Mouse (Mus musculus) forebrain, embryonic 13.5 days (tissue): ENCODE measurements around the gene Hibadh. TPM values are rescaled to one million over a fixed set of nuclear protein-coding genes. Genes with fewer than 3 reads are reported as not detected.
"Not testable (repeated sequence)": the region's sequence is repeated elsewhere in the genome, so short reads cannot be mapped to it uniquely, and the experiment has no call there.

Experiments used
- ATAC-seq: fragments of 200-750 bp; cut with Nextera tagmentation; 2 replicates; pipeline ENCODE4 v1.8.0; 2017
- H3K27ac ChIP-seq: fragments of 300-500 bp; sonication (generic); 2 replicates; pipeline ENCODE4 v1.5.1; 2015; ENCODE audit warnings: inconsistent platforms, mild to moderate bottlenecking, moderate library complexity
- H3K27me3 ChIP-seq: fragments of 300-500 bp; sonication (generic); 2 replicates; pipeline ENCODE4 v1.6.1; 2015; ENCODE audit warnings: mild to moderate bottlenecking, inconsistent platforms
- H3K36me3 ChIP-seq: fragments of 300-500 bp; sonication (generic); 2 replicates; pipeline ENCODE4 v1.6.1; 2015; ENCODE audit warnings: mild to moderate bottlenecking, inconsistent platforms; ENCODE audit not compliant: poor library complexity, severe bottlenecking
- H3K4me1 ChIP-seq: fragments of 300-500 bp; sonication (generic); 2 replicates; pipeline ENCODE4 v1.6.1; 2015; ENCODE audit warnings: inconsistent platforms
- H3K4me2 ChIP-seq: fragments of 300-500 bp; sonication (generic); 2 replicates; pipeline ENCODE4 v1.6.1; 2015; ENCODE audit warnings: inconsistent platforms, mild to moderate bottlenecking, moderate library complexity
- H3K4me3 ChIP-seq: fragments of 300-500 bp; sonication (generic); 2 replicates; pipeline ENCODE4 v1.5.1; 2015; ENCODE audit warnings: mild to moderate bottlenecking, inconsistent platforms
- H3K9ac ChIP-seq: fragments of 300-500 bp; sonication (generic); 2 replicates; pipeline ENCODE4 v1.6.1; 2015; ENCODE audit warnings: mild to moderate bottlenecking, inconsistent platforms
- H3K9me3 ChIP-seq: fragments of 300-500 bp; sonication (generic); replicated peaks from 2 replicates; pipeline ENCODE4 v1.6.1; 2016; ENCODE audit warnings: inconsistent platforms
- WGBS: fragments of 180-500 bp; shearing (Covaris S2); methylation state at CpG from one replicate; pipeline ENCODE4 v1.1.7; 2015; 5-methylcytosine and 5-hydroxymethylcytosine counted together
- polyA plus RNA-seq: library from polyadenylated mRNA; unstranded; fragments of >200 nt; fragmentation: Nextera tagmentation; extraction: Ambion mirVana; gene quantifications from 2 replicates; pipeline ENCODE4 v1.2.1, GENCODE M21; 2015

Gene Hibadh
- 52.4 and 54.7 TPM in 2 replicates for polyA plus RNA-seq

DNA sequence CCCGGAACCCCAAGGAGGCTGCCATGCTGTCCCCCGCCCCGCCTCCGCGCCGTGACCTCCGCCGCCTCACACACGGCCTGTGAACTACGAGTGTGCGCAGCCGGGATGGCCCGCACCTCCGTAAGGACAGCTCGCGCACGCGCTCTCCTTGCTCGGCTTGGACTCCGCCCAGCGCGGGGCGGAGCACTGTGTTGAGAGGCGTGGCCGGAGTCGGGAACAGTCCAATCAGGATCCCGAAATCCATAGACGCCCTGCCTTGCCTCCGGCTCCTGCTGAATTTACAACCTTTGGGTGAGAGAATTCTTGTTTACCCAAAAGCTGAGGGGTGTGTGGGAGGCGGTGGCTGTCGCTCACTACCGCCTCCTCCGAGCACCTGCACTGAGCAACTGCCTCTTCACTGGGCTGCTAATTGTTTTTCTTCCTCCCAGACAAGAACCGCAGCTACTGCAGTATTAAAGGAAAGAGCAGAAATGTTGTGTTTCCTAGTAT is at the start of gene Hibadh:
Gene Hibadh (minus strand): TSS at position 166 of the 489 bp plus-strand sequence.
- peak; percentile 100 for ATAC-seq
- Histone ChIP-seq H3K4me3 (peak within 1 kb of the TSS; percentile 80), H3K9ac (peak within 1 kb of the TSS; percentile 88), H3K27ac (peak within 1 kb of the TSS; percentile 17; the same call in 1 of the 2 replicates), H3K9me3 (no peaks in the 10 kb centered on the region), H3K36me3 (no peaks in the 10 kb centered on the region), H3K4me1 (peaks cover 11% of the 10 kb centered on the region), H3K27me3 (no peaks in the 10 kb centered on the region), H3K4me2 (peak within 1 kb of the TSS; percentile 74)
- 1% methylated on average over 34 of the region's 34 CpGs for WGBS

DNA sequence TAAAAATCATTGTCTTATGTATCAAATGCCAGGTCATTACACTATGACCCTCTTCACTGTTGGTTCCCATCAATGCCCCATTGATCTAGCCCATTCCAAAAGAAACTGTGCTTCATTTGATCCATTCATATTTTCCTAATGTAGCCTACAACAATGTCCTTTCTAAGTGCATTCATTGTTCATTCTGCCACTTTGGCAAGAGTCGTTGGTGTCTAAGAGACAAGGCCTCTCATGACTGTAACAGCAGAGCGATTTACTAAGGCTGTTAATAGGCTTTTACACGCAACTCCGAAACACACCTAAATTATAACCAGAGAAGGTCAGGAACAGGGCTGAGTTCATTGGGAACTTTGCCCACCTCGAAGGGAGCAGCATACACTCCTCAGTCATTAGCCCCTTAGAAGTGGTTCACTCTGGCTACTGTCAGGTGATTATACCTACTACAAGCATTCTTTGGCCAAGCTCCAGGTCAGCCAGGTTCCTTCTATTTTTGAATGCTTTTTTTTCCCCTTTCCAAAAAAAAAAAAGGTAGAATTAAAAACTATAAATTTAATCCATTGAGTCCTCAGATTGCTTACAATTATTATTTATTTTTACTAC is 46.8 kb upstream of the Hibadh start:
- 54% methylated on average over 5 of the region's 5 CpGs for WGBS
- H3K4me1 ChIP-seq: peaks cover 5% of the 10 kb centered on the region; the same call in 1 of the 2 replicates
- no peak overlapping the region for H3K27ac ChIP-seq
- no peaks in the 10 kb centered on the region for H3K27me3 ChIP-seq
- H3K4me2 ChIP-seq: no peak overlapping the region
- H3K4me3 ChIP-seq: no peak overlapping the region
- no peak for ATAC-seq
- no peaks in the 10 kb centered on the region for H3K36me3 ChIP-seq
- no peaks in the 10 kb centered on the region for H3K9me3 ChIP-seq
- no peak overlapping the region for H3K9ac ChIP-seq

DNA sequence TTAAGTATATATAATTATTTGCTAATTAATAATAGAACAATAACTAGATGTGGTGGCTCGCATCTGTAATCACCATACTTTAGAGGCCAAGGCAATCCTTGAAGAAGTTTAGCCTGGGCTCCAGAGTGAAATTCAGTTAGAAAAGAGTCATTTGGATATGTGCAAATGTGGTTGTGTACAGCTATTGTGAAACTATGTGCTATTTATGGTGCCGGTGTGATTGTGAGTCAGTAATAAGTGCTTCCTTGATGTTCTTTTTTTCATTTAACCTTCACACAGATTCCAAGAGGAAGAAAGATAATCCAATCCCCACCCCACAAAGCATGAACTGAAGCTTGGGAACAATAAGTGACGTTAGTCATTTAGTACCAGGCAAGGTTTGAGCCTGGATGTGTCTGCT is 42.4 kb upstream of the Hibadh start:
- H3K27ac ChIP-seq: no peak overlapping the region
- H3K4me1 ChIP-seq: peaks cover 5% of the 10 kb centered on the region; the same call in 1 of the 2 replicates
- H3K27me3 ChIP-seq: 0 out of 2 replicates have a peak, but pooled peaks cover 2% of the 10 kb centered on the region
- H3K4me3 ChIP-seq: no peak overlapping the region
- no peaks in the 10 kb centered on the region for H3K36me3 ChIP-seq
- 84% methylated on average over 3 of the region's 3 CpGs for WGBS
- no peak overlapping the region for H3K9ac ChIP-seq
- no peak overlapping the region for H3K4me2 ChIP-seq
- H3K9me3 ChIP-seq: no peaks in the 10 kb centered on the region
- no peak for ATAC-seq

DNA sequence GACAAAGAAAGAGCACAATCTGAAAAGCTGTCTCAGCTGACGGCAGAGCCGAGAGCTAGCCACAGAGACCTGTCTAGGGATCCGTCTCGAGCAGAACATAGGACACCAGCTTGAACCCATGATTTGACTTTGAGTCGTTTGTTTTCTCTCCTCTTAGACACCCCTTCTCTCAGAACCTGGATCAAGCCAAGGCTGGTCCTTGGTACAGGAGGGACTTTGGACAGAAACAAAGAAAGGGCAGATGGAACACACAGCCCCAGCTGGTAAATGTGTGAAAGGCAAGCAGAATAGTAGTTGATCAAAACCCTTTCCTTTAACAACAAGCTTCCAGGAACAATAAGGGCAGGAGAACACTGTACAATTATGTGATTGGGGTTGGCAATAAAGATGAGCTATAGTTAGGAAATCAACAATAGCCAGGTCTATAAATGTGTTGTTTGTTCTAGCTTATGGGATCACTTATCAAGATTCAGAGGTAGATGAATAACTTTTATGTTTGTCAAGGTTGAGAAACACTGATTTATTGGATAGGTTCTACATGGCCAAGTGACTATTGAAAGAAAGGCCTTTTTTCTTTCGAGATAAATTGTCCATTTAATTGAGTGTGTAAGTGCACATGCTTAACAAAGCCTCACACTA is 41.8 kb upstream of the Hibadh start:
- no peaks in the 10 kb centered on the region for H3K36me3 ChIP-seq
- H3K4me3 ChIP-seq: no peak overlapping the region
- no peak overlapping the region for H3K9ac ChIP-seq
- ATAC-seq: no peak
- H3K27ac ChIP-seq: no peak overlapping the region
- no peak overlapping the region for H3K4me2 ChIP-seq
- H3K27me3 ChIP-seq: 0 out of 2 replicates have a peak, but pooled peaks cover 2% of the 10 kb centered on the region
- WGBS: 77% methylated on average over 6 of the region's 6 CpGs
- peaks cover 5% of the 10 kb centered on the region; the same call in 1 of the 2 replicates for H3K4me1 ChIP-seq
- no peaks in the 10 kb centered on the region for H3K9me3 ChIP-seq

DNA sequence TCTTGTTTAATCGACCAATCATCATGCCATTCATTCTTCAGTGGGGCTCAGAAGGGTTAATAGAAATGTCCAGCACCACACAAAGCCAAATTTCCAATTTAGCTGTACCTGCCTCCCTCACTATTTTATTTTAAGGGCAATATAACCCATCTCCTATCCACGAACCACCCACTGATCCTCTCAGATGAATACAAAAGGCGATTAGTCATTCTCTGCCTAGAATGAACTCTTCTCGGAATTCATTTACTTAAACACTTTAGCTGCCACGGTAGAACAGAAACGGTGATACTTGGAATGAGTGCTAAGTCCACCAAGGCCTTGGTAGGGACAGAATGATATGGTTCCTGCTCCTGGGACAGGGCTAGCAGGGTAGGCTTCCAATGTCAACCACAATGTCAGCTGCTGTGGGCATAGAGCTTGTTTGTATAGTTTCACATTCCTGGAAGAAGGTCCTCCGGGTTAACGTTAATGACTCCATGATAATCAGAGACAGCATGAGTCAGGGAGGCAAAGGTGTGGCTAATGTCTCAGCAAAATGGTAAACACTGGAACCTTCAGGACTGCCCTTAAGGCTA is 40.4 kb upstream of the Hibadh start:
- no peak for ATAC-seq
- H3K4me1 ChIP-seq: peaks cover 5% of the 10 kb centered on the region; the same call in 1 of the 2 replicates
- no peak overlapping the region for H3K4me2 ChIP-seq
- H3K4me3 ChIP-seq: no peak overlapping the region
- H3K27me3 ChIP-seq: 0 out of 2 replicates have a peak, but pooled peaks cover 2% of the 10 kb centered on the region
- no peak overlapping the region for H3K9ac ChIP-seq
- H3K36me3 ChIP-seq: no peaks in the 10 kb centered on the region
- WGBS: 62% methylated on average over 8 of the region's 8 CpGs
- no peak overlapping the region for H3K27ac ChIP-seq
- no peaks in the 10 kb centered on the region for H3K9me3 ChIP-seq

DNA sequence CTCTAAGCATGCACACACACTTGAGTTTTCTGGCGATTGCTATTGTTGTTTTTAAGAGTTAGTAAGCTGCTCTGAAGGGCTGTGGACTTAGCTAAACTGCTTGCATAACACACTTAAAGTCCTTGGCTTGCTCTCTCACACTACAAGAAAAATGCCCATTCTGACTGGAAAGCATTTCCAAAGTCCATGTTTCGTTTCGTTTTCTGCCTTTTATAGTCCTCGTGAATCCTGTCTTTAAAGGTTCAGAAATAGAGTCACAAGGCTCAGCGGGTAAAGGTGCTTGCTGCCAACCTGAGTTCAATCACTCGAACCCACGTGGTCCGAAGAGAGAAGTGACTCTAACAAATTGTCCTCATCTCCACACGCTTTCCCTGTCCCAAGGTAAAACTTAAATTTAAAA is 39.4 kb upstream of the Hibadh start:
- WGBS: 86% methylated on average over 9 of the region's 9 CpGs
- ATAC-seq: no peak
- Histone ChIP-seq H3K9ac (no peak overlapping the region), H3K27ac (no peak overlapping the region), H3K27me3 (0 out of 2 replicates have a peak, but pooled peaks cover 2% of the 10 kb centered on the region), H3K4me3 (no peak overlapping the region), H3K9me3 (no peaks in the 10 kb centered on the region), H3K36me3 (no peaks in the 10 kb centered on the region), H3K4me2 (no peak overlapping the region), H3K4me1 (peaks cover 6% of the 10 kb centered on the region)

DNA sequence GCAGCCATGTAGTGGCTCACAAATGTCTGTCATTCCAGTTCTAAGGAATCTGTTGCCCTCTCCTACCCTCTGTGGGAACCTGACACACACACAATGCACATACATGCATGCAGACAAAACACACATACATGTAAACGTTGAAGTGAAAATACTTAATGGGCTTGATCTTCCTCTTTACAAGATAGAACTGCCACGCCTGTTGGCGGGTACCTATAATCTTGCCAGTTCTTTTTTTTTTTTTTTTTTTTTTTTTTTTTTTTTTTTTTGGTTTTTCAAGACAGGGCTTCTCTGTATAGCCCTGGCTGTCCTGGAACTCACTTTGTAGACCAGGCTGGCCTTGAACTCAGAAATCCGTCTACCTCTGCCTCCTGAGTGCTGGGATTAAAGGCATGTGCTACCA is 37.3 kb upstream of the Hibadh start:
- H3K4me3 ChIP-seq, ATAC-seq, H3K27ac ChIP-seq, H3K4me2 ChIP-seq, H3K27me3 ChIP-seq, H3K36me3 ChIP-seq, H3K9ac ChIP-seq, H3K9me3 ChIP-seq, H3K4me1 ChIP-seq: not testable (repeated sequence)
- 84% methylated on average over 4 of the region's 4 CpGs for WGBS

DNA sequence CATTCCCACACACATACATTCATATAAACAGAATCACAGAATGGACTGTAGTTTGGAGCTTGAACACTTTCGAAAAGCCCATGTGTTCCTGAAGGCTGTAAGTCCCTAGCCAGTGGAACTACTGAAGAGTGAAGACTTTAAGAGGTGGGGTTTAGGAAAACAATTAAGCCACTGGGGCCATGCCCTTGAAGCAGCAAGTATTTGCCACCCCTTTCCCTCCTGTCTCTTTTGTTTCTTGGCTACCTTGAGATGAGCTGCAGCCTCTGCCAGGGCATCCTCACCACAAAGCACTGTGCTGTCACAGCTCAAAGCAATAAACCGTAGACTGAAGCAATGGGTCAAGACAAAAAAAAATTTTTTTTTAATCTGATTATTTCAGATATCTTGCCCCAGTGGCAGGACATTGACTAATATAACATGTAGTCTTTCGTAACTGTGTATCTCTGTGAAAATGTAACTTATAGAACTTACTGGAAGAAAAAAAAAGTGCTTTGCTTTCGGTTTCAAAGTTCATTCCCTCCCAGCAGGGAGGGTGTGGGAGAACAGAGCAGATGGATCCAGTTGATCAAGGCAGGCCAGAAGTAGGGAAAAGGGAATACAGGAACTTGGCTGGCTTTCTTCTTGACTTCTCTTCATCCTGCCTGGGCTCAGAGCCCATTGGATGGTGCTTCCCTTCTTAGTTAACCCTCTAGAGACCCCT is 35.2 kb upstream of the Hibadh start:
- WGBS: 79% methylated on average over 4 of the region's 4 CpGs
- Histone ChIP-seq H3K36me3 (no peaks in the 10 kb centered on the region), H3K4me3 (no peak overlapping the region), H3K9me3 (no peaks in the 10 kb centered on the region), H3K9ac (no peak overlapping the region), H3K27me3 (peaks cover 8% of the 10 kb centered on the region; the same call in 1 of the 2 replicates), H3K4me1 (peaks cover 7% of the 10 kb centered on the region; the same call in 1 of the 2 replicates), H3K4me2 (no peak overlapping the region), H3K27ac (no peak overlapping the region)
- no peak for ATAC-seq

DNA sequence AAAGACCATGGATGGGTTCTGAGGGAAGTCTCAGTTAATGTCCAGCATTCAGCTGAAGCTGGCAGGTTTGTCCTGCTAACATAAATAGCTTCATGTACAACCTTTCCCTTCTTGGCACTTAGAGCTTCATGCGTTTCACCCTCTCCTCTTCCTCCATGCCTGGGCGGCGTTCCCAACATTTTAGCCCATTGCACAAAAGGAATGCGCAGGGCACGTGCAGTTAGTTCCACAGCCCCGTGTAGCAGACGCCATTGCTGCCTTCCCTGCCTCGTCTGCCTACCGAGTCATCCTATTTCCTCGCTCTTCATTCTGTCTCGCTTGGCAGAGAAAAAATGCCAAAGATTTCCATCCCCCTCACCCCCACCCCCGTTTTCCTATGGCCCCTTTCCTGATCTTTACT is 34.4 kb upstream of the Hibadh start:
- Histone ChIP-seq H3K27me3 (peaks cover 8% of the 10 kb centered on the region; the same call in 1 of the 2 replicates), H3K27ac (no peak overlapping the region), H3K9me3 (no peaks in the 10 kb centered on the region), H3K4me3 (no peak overlapping the region), H3K36me3 (no peaks in the 10 kb centered on the region), H3K4me2 (no peak overlapping the region), H3K4me1 (peaks cover 7% of the 10 kb centered on the region; the same call in 1 of the 2 replicates), H3K9ac (no peak overlapping the region)
- 68% methylated on average over 12 of the region's 12 CpGs for WGBS
- ATAC-seq: no peak

DNA sequence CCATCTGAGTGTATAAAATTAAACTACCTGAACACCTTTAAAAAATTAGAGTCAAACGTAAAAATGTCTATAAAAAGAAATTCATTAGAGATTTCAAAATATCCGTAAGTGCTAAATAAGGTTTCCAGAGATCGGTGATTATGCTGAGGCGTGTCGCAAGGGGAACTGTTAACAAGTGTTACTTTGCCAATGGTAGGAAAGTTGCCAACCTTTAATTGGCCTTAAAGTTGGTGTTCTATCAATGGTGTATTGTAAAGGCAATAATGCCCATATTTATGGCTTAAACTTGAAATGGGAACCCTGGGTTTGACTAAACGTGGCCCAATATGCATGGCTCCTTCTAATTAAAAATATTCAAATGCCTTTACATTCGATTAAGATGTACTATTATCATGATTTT is 33.5 kb upstream of the Hibadh start:
- Histone ChIP-seq H3K27me3 (peaks cover 8% of the 10 kb centered on the region; the same call in 1 of the 2 replicates), H3K9ac (no peak overlapping the region), H3K9me3 (no peaks in the 10 kb centered on the region), H3K4me2 (no peak overlapping the region), H3K27ac (no peak overlapping the region), H3K36me3 (no peaks in the 10 kb centered on the region), H3K4me1 (peaks cover 7% of the 10 kb centered on the region; the same call in 1 of the 2 replicates), H3K4me3 (no peak overlapping the region)
- no peak for ATAC-seq
- 58% methylated on average over 7 of the region's 7 CpGs for WGBS

DNA sequence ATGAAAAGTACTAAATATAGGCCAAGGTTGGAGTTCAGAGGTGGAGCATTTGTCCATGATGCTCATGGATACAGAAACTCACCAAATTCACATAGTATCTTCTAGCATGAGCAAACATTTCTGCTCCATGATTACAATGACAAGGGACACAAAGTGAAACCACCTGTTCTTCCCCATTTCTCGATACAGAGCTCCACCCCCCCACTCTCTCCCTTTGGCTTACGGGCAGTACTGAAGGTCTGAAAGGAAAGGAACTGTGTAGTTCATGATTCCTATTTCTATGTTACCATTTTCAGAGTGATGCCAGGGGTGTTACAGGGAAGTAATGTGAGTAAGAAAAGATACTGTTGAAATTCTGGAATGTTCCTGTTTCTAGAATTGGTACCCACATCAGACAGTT is 32.4 kb upstream of the Hibadh start:
- WGBS: 65% methylated on average over 2 of the region's 2 CpGs
- Histone ChIP-seq H3K4me2 (no peak overlapping the region), H3K4me1 (peaks cover 7% of the 10 kb centered on the region; the same call in 1 of the 2 replicates), H3K27ac (no peak overlapping the region), H3K9me3 (no peaks in the 10 kb centered on the region), H3K36me3 (no peaks in the 10 kb centered on the region), H3K4me3 (no peak overlapping the region), H3K9ac (no peak overlapping the region), H3K27me3 (peaks cover 6% of the 10 kb centered on the region; the same call in 1 of the 2 replicates)
- no peak for ATAC-seq
